Mouse (Mus musculus): Measurements from ENCODE around the gene Sppl2b. TPM values are rescaled to one million over a fixed set of nuclear protein-coding genes. Genes with fewer than 3 reads are reported as not detected.

Gene Sppl2b
- polyA plus RNA-seq, 1 experiment from 2014 or later, result 24.0 TPM

DNA sequence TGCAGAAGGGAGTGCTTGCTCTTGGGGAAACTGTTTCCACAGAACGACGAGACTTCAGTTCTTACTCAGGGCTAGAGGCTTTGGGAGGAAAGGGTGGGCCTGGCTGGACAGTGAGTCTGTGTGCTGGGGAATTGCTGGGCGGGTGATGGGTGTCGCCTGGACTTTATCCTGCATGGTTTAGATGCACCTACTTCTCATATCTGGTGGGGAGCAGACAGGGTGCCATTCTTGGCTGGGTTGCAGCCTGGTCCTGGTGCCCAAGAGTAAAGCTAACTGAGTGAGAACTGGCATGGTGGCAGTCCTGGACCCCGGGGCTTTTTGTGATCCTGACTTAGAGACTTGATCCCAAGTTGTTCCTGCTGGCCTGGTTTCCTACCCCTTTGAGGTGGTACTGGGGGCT lies 1.8 kb downstream of the Sppl2b start:
- Histone ChIP-seq H3K36me3 (ENCODE audit: control insufficient read depth, insufficient read depth, low read length) (peaks cover 7% of the 10 kb centered on the region), H3K9ac (ENCODE audit: low read length) (no peak overlapping the region), H3K4me1 (ENCODE audit: control insufficient read depth, insufficient read depth, low read length) (peaks cover 19% of the 10 kb centered on the region), H3K4me2 (0 out of 2 replicates have a peak overlapping the region, but pooled peaks have one; percentile 11), H3K27me3 (ENCODE audit: control insufficient read depth, insufficient read depth, low read length) (no peaks in the 10 kb centered on the region), H3K4me3 (ENCODE audit: low read depth, low read length) (no peak overlapping the region), H3K9me3 (ENCODE audit: control insufficient read depth, low read length) (no peaks in the 10 kb centered on the region), H3K27ac (ENCODE audit: low read depth, low read length) (no peak overlapping the region)
- DNase-seq (ENCODE audit: low spot score, missing footprints) (no peak), ATAC-seq (ENCODE audit: low FRiP score) (no peak)
- WGBS, result 87% methylated on average over 5 of the region's 5 CpGs

DNA sequence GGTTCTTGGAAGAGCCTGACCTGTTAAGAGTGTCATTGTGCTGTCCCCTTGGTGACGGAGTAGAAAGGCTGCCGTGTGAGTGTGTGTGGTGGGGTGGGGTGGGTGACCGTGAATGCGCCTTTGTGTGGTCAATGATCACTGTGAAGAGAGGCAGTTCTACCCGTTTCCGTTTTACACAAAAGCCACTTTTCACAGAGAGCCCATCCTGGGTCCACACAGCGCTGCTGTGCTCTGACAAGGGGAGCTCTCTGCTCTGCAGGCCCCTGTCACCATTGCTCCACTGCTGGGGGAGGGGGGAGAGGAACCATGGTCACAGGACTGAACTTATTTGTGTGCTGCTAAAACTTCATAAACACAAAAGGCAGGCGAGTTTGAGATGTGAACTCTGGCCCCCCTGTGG lies 2.3 kb downstream of the Sppl2b start:
- H3K9me3 ChIP-seq (ENCODE audit: control insufficient read depth, low read length), result no peaks in the 10 kb centered on the region
- H3K27ac ChIP-seq (ENCODE audit: low read depth, low read length), result no peak overlapping the region
- ATAC-seq (ENCODE audit: low FRiP score), result no peak
- H3K4me1 ChIP-seq (ENCODE audit: control insufficient read depth, insufficient read depth, low read length), result peaks cover 19% of the 10 kb centered on the region
- H3K4me3 ChIP-seq (ENCODE audit: low read depth, low read length), result no peak overlapping the region
- no peak for DNase-seq (ENCODE audit: low spot score, missing footprints)
- H3K9ac ChIP-seq (ENCODE audit: low read length), result peak overlapping the region; percentile 38
- H3K27me3 ChIP-seq (ENCODE audit: control insufficient read depth, insufficient read depth, low read length), result no peaks in the 10 kb centered on the region
- H3K4me2 ChIP-seq, result 0 out of 2 replicates have a peak overlapping the region, but pooled peaks have one; percentile 11
- 63% methylated on average over 8 of the region's 8 CpGs for WGBS
- H3K36me3 ChIP-seq (ENCODE audit: control insufficient read depth, insufficient read depth, low read length), result peaks cover 5% of the 10 kb centered on the region

DNA sequence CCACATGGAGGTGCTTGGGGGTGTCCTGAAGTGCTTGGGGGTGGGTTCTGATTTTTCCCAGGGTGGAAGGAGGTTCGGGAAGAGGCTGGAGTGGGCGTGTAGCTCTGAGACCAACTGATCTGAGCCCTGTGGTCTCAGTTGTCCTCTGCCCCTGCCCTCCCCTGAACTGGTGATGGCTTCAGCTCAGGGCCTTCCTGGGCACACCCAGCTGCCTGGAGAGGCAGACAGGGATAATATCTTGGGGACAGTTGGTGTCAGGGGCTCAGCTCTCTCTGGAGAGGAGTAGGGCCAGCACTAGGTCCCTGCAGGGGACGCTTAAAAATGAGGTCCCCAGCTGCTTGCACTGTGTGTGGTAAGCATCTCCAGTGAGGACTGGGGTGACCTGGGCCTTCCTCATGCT lies 2.8 kb downstream of the Sppl2b start:
- ATAC-seq (ENCODE audit: low FRiP score) (no peak), DNase-seq (ENCODE audit: low spot score, missing footprints) (no peak)
- Histone ChIP-seq H3K4me1 (ENCODE audit: control insufficient read depth, insufficient read depth, low read length) (peaks cover 19% of the 10 kb centered on the region), H3K36me3 (ENCODE audit: control insufficient read depth, insufficient read depth, low read length) (peaks cover 3% of the 10 kb centered on the region), H3K9ac (ENCODE audit: low read length) (peak overlapping the region; percentile 38), H3K27ac (ENCODE audit: low read depth, low read length) (no peak overlapping the region), H3K27me3 (ENCODE audit: control insufficient read depth, insufficient read depth, low read length) (no peaks in the 10 kb centered on the region), H3K4me3 (ENCODE audit: low read depth, low read length) (no peak overlapping the region), H3K9me3 (ENCODE audit: control insufficient read depth, low read length) (no peaks in the 10 kb centered on the region), H3K4me2 (0 out of 2 replicates have a peak overlapping the region, but pooled peaks have one; percentile 11)
- WGBS, result 61% methylated on average over 3 of the region's 3 CpGs

DNA sequence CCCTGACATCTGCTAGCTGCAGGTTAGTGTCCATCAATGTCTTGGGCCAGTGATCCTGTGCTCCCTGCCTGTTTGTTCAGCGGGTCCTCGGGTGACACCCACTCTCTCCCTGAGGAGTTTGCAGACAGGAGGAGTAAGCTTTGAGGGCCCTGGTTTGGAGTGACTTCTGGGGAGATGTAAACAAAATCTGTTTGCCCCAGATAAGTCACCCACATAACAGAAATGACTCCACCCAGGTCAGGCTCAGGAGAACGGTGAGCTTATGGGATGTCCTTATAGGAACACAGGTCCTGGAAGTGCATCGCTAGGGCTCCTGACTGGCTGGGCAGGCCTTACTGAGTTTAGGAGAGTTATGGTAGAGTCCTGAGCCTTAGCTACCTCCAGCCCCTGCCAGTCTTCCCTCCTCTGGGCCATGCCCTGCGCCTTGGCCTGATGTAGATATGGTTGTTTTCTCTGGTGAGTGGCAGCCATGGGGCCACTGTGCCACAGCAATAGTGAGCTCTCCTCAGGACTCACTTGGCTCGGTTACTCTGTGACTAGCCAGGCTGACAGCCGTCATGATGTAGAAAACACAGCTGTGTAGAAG lies 3.4 kb downstream of the Sppl2b start:
- Histone ChIP-seq H3K27ac (ENCODE audit: low read depth, low read length) (no peak overlapping the region), H3K9ac (ENCODE audit: low read length) (no peak overlapping the region), H3K4me1 (ENCODE audit: control insufficient read depth, insufficient read depth, low read length) (peaks cover 19% of the 10 kb centered on the region), H3K9me3 (ENCODE audit: control insufficient read depth, low read length) (no peaks in the 10 kb centered on the region), H3K36me3 (ENCODE audit: control insufficient read depth, insufficient read depth, low read length) (0 out of 2 replicates have a peak, but pooled peaks cover 2% of the 10 kb centered on the region), H3K27me3 (ENCODE audit: control insufficient read depth, insufficient read depth, low read length) (no peaks in the 10 kb centered on the region), H3K4me3 (ENCODE audit: low read depth, low read length) (no peak overlapping the region), H3K4me2 (no peak overlapping the region)
- ATAC-seq (ENCODE audit: low FRiP score) (no peak), DNase-seq (ENCODE audit: low spot score, missing footprints) (no peak)
- WGBS, result 83% methylated on average over 7 of the region's 7 CpGs

DNA sequence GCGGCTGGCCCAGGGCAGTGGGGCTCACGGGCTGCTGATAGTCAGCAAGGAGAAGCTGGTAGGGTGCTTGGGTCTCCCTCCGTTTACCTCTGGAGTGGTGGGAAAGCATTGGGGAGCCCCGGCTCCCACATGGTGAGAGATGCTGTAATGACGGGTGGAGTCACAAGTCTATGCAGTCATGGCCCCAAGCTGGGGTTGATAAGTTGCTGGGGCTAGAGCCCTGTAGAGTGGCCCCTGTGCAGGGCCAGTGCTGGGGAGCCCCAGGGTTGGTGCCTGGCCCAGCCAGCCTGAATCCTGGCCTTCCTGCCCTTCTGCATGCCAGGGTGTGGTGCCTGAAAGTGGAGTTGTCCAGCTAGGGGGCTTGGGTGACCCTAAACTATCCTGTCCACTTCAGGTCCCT lies 7.2 kb downstream of the Sppl2b start:
- H3K4me1 ChIP-seq (ENCODE audit: control insufficient read depth, insufficient read depth, low read length), result peaks cover 4% of the 10 kb centered on the region; the same call in 1 of the 2 replicates
- H3K27ac ChIP-seq (ENCODE audit: low read depth, low read length), result no peak overlapping the region
- no peak for DNase-seq (ENCODE audit: low spot score, missing footprints)
- no peaks in the 10 kb centered on the region for H3K27me3 ChIP-seq (ENCODE audit: control insufficient read depth, insufficient read depth, low read length)
- H3K4me3 ChIP-seq (ENCODE audit: low read depth, low read length), result no peak overlapping the region
- no peak overlapping the region for H3K4me2 ChIP-seq
- H3K36me3 ChIP-seq (ENCODE audit: control insufficient read depth, insufficient read depth, low read length), result 0 out of 2 replicates have a peak, but pooled peaks cover 2% of the 10 kb centered on the region
- ATAC-seq (ENCODE audit: low FRiP score), result no peak
- no peaks in the 10 kb centered on the region for H3K9me3 ChIP-seq (ENCODE audit: control insufficient read depth, low read length)
- no peak overlapping the region for H3K9ac ChIP-seq (ENCODE audit: low read length)
- 90% methylated on average over 5 of the region's 5 CpGs for WGBS

DNA sequence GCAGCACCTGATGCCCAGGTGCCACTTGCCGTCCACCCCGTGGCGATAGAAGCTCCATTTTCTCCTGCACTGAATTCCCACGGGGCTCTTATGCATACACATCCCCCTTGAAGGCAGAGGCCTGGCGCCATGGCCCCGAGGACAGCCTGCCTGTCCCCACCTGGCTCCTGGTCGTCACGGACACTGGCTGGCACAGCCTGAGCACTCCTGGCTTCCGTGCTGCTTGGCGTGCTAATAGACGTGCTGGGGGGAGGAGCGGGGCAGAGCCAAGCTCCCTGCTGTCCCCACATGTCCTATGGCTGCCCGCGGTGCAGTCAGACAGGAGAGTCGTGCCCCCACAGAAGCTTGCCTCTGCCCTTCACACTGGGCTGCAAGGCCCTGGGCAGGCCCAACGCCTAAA lies 9.4 kb downstream of the Sppl2b start:
- Histone ChIP-seq H3K4me3 (ENCODE audit: low read depth, low read length) (no peak overlapping the region), H3K4me2 (no peak overlapping the region), H3K27ac (ENCODE audit: low read depth, low read length) (no peak overlapping the region), H3K27me3 (ENCODE audit: control insufficient read depth, insufficient read depth, low read length) (no peaks in the 10 kb centered on the region), H3K36me3 (ENCODE audit: control insufficient read depth, insufficient read depth, low read length) (0 out of 2 replicates have a peak, but pooled peaks cover 5% of the 10 kb centered on the region), H3K9ac (ENCODE audit: low read length) (no peak overlapping the region), H3K4me1 (ENCODE audit: control insufficient read depth, insufficient read depth, low read length) (no peaks in the 10 kb centered on the region), H3K9me3 (ENCODE audit: control insufficient read depth, low read length) (no peaks in the 10 kb centered on the region)
- ATAC-seq (ENCODE audit: low FRiP score) (no peak), DNase-seq (ENCODE audit: low spot score, missing footprints) (no peak)
- WGBS, result 93% methylated on average over 16 of the region's 16 CpGs

DNA sequence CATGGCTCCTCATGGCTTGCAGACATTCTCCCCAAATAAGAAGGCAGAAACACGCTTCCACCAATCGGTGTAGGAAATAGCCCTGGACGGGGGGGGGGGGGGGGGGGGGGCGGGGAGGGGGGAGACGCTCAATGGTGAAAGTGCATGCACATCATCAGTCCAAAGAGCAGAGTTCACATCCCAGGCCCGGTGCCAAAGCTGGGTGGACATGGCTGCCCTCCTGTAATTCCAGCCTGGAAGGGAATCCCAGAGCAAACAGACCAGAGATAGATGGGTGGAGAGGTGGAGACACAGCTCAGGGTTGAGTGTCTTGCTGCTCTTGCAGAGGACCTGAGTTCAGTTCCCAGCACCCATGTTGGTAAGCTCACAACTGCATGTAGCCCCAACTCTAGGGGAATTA lies 15.9 kb downstream of the Sppl2b start:
- Histone ChIP-seq H3K27ac (ENCODE audit: low read depth, low read length) (no peak overlapping the region), H3K27me3 (ENCODE audit: control insufficient read depth, insufficient read depth, low read length) (no peaks in the 10 kb centered on the region), H3K36me3 (ENCODE audit: control insufficient read depth, insufficient read depth, low read length) (0 out of 2 replicates have a peak, but pooled peaks cover 4% of the 10 kb centered on the region), H3K9me3 (ENCODE audit: control insufficient read depth, low read length) (no peaks in the 10 kb centered on the region), H3K9ac (ENCODE audit: low read length) (no peak overlapping the region), H3K4me2 (no peak overlapping the region), H3K4me3 (ENCODE audit: low read depth, low read length) (no peak overlapping the region), H3K4me1 (ENCODE audit: control insufficient read depth, insufficient read depth, low read length) (no peaks in the 10 kb centered on the region)
- ATAC-seq (ENCODE audit: low FRiP score) (no peak), DNase-seq (ENCODE audit: low spot score, missing footprints) (no peak)
- WGBS, result 72% methylated on average over 4 of the region's 6 CpGs

DNA sequence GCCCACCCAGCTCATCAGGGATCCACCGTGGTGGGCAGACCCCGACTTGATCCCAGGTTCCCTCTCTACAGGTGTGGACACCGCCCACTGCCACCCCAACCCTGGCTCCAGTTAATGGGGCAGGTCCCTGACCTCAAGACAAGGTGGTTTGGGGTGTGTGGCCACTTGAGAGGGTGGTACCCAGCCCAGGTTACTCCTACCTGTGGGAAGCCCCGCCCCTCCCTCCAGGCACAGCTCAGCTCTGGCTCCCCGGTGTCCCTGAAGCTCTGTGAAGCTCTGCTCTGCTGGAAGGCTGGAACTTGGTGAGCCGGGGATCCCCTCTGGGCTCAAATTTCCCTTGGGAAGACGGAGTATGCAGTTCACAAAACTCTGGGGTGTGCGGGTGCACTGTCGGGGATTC lies 16.5 kb downstream of the Sppl2b start, which contains the start of gene Tmprss9:
Gene Tmprss9, plus strand, starts transcription at position 268 of the 400 bp plus-strand sequence.
- ATAC-seq (ENCODE audit: low FRiP score), result no peak
- Histone ChIP-seq H3K4me1 (ENCODE audit: control insufficient read depth, insufficient read depth, low read length) (no peaks in the 10 kb centered on the region), H3K4me2 (no peak within 1 kb of the TSS), H3K27me3 (ENCODE audit: control insufficient read depth, insufficient read depth, low read length) (no peaks in the 10 kb centered on the region), H3K4me3 (ENCODE audit: low read depth, low read length) (no peak within 1 kb of the TSS), H3K27ac (ENCODE audit: low read depth, low read length) (no peak within 1 kb of the TSS), H3K36me3 (ENCODE audit: control insufficient read depth, insufficient read depth, low read length) (0 out of 2 replicates have a peak, but pooled peaks cover 4% of the 10 kb centered on the region), H3K9me3 (ENCODE audit: control insufficient read depth, low read length) (no peaks in the 10 kb centered on the region), H3K9ac (ENCODE audit: low read length) (no peak within 1 kb of the TSS)
- 31% methylated on average over 9 of the region's 9 CpGs for WGBS
- DNase-seq (ENCODE audit: low spot score, missing footprints), result no peak

DNA sequence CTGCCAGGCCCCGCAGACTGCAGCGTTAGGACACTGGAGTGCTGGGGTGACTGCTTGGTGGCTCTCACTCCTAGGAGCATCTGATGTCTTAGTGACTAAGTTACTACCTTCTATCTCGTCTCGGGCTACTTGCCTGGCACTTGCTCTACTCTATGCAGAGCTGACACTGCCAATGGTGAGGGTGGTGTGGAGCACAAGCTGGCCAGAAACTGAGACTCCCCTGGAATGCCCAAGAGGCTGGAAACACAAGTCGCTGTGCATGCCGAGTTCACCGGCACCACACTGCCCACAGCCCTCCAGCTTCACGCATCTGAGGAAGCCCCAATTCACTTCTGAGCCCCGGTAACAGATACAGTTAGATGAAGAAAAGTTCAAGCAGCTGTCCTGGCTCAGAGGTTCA lies 19.0 kb downstream of the Sppl2b start:
- no peak overlapping the region for H3K4me2 ChIP-seq
- DNase-seq (ENCODE audit: low spot score, missing footprints), result no peak
- WGBS, result 81% methylated on average over 9 of the region's 9 CpGs
- no peaks in the 10 kb centered on the region for H3K4me1 ChIP-seq (ENCODE audit: control insufficient read depth, insufficient read depth, low read length)
- H3K36me3 ChIP-seq (ENCODE audit: control insufficient read depth, insufficient read depth, low read length), result no peaks in the 10 kb centered on the region
- H3K4me3 ChIP-seq (ENCODE audit: low read depth, low read length), result no peak overlapping the region
- no peaks in the 10 kb centered on the region for H3K27me3 ChIP-seq (ENCODE audit: control insufficient read depth, insufficient read depth, low read length)
- H3K27ac ChIP-seq (ENCODE audit: low read depth, low read length), result no peak overlapping the region
- H3K9ac ChIP-seq (ENCODE audit: low read length), result no peak overlapping the region
- H3K9me3 ChIP-seq (ENCODE audit: control insufficient read depth, low read length), result no peaks in the 10 kb centered on the region
- ATAC-seq (ENCODE audit: low FRiP score), result no peak
